ENCODE assay signal across 8 mouse cellular contexts in genomic region chr7:66309240-66309949, GRCm38 (mm10). TPM values are rescaled to one million over a fixed set of nuclear protein-coding genes. Genes with fewer than 3 reads are reported as not detected.
DNase-seq lines count a peak whose midpoint lies in the region; ATAC-seq and TF ChIP-seq lines count a peak whose summit lies in the region.

No protein-coding gene starts in this region.

- TF ChIP-seq EP300 in heart, postnatal 0 days (IDR thresholded peaks at IDR 0.05; ENCODE audit: low read depth): no peak

- H3K4me1 ChIP-seq in G1E (ENCODE audit: insufficient read depth, low read depth, low read length): peaks cover under 1% of the 10 kb centered on the region; the same call in 1 of the 2 replicates
- peaks cover 9% of the 10 kb centered on the region for H3K4me1 ChIP-seq in heart, postnatal 0 days (ENCODE audit: control insufficient read depth, insufficient read depth)
- peaks cover 61% of the 10 kb centered on the region for H3K4me1 ChIP-seq in lung, embryonic 15.5 days
- H3K4me1 ChIP-seq in midbrain, embryonic 10.5 days: no peaks in the 10 kb centered on the region
- no peaks in the 10 kb centered on the region for H3K4me1 ChIP-seq in forebrain, embryonic 16.5 days (replicated peaks; ENCODE audit: control insufficient read depth, insufficient read depth, low read length)

- intact Hi-C loops in left cerebral cortex, adult 2 months (cut with DNase I): loop anchor here (1.0 kb wide), 1 partner anchor 79 kb away; the partner anchor contains the start of gene Lrrk1

- H3K27ac ChIP-seq in heart, postnatal 0 days (ENCODE audit: low read depth): peak overlapping the region; percentile 63
- peak overlapping the region; percentile 33 for H3K27ac ChIP-seq in lung, embryonic 15.5 days
- H3K27ac ChIP-seq in midbrain, embryonic 10.5 days (replicated peaks): no peak overlapping the region
- no peak overlapping the region for H3K27ac ChIP-seq in left cerebral cortex, adult 2 months
- no peak overlapping the region for H3K27ac ChIP-seq in forebrain, embryonic 16.5 days (ENCODE audit: low read length)

- ATAC-seq in G1E (ENCODE audit: extremely low read depth, insufficient number of reproducible peaks, low FRiP score, poor library complexity, severe bottlenecking): no peak
- ATAC-seq in heart, postnatal 0 days (ENCODE audit: insufficient read depth, low read depth): peak; percentile 48
- ATAC-seq in lung, embryonic 15.5 days (ENCODE audit: borderline replicate concordance, extremely low read depth, low FRiP score, low TSS enrichment): no peak; the same call in 1 of the 2 replicates
- ATAC-seq in forebrain, embryonic 16.5 days: no peak

- H3K4me2 ChIP-seq in heart, postnatal 0 days (ENCODE audit: low read depth, low read length): no peak overlapping the region; the same call in 1 of the 2 replicates
- H3K4me2 ChIP-seq in lung, embryonic 15.5 days: no peak overlapping the region
- H3K4me2 ChIP-seq in forebrain, embryonic 16.5 days (ENCODE audit: low read length): no peak overlapping the region

- no peak overlapping the region for H3K9ac ChIP-seq in heart, postnatal 0 days (replicated peaks; ENCODE audit: low read depth, low read length)
- no peak overlapping the region for H3K9ac ChIP-seq in lung, embryonic 15.5 days
- no peak overlapping the region for H3K9ac ChIP-seq in forebrain, embryonic 16.5 days (replicated peaks; ENCODE audit: low read depth, low read length)

- 23% methylated on average over 5 of the region's 5 CpGs for WGBS in heart, postnatal 0 days
- WGBS in lung, embryonic 15.5 days: 20% methylated on average over 5 of the region's 5 CpGs
- 80% methylated on average over 5 of the region's 5 CpGs for WGBS in midbrain, embryonic 10.5 days
- whole genome bisulfite sequencing in forebrain, embryonic 16.5 days: 83% methylated on average over 5 of the region's 5 CpGs

- peak; percentile 0 for DNase-seq in G1E (ENCODE audit: low spot score)
- peak; percentile 68 for DNase-seq in Muller cell, postnatal 12 days (ENCODE audit: inconsistent ontology term)
- peak; percentile 20 for DNase-seq in heart, postnatal 0 days (ENCODE audit: low spot score)
- DNase-seq in right cerebral cortex, adult 18-20 months: no peak
- no peak for DNase-seq in midbrain, embryonic 10.5 days (ENCODE audit: low spot score)
- no peak for DNase-seq in left cerebral cortex, adult 2 months (ENCODE audit: extremely low spot score in 1 of 2, low spot score in 2 of 2)

- H3K9me3 ChIP-seq in G1E (replicated peaks): no peaks in the 10 kb centered on the region
- no peaks in the 10 kb centered on the region for H3K9me3 ChIP-seq in heart, postnatal 0 days (replicated peaks; ENCODE audit: control insufficient read depth, low read length)
- no peaks in the 10 kb centered on the region for H3K9me3 ChIP-seq in lung, embryonic 15.5 days
- no peaks in the 10 kb centered on the region for H3K9me3 ChIP-seq in midbrain, embryonic 10.5 days (replicated peaks)
- H3K9me3 ChIP-seq in forebrain, embryonic 16.5 days (ENCODE audit: control insufficient read depth, low read length): no peaks in the 10 kb centered on the region

- no peak for TF ChIP-seq CTCF in G1E (IDR thresholded peaks at IDR 0.05; ENCODE audit: low read depth, low read length)
- TF ChIP-seq CTCF in heart, postnatal 0 days (IDR thresholded peaks at IDR 0.05; ENCODE audit: low read depth): no peak
- no peak for TF ChIP-seq CTCF in left cerebral cortex, adult 2 months (IDR thresholded peaks at IDR 0.05)

- no peak overlapping the region for H3K4me3 ChIP-seq in G1E (ENCODE audit: low read depth, low read length)
- no peak overlapping the region for H3K4me3 ChIP-seq in heart, postnatal 0 days (ENCODE audit: low read depth, low read length)
- no peak overlapping the region for H3K4me3 ChIP-seq in lung, embryonic 15.5 days
- no peak overlapping the region for H3K4me3 ChIP-seq in midbrain, embryonic 10.5 days
- no peak overlapping the region for H3K4me3 ChIP-seq in left cerebral cortex, adult 2 months
- no peak overlapping the region for H3K4me3 ChIP-seq in forebrain, embryonic 16.5 days (replicated peaks; ENCODE audit: low read length)

- H3K36me3 ChIP-seq in G1E (replicated peaks): no peaks in the 10 kb centered on the region
- H3K36me3 ChIP-seq in heart, postnatal 0 days (replicated peaks; ENCODE audit: control insufficient read depth, insufficient read depth, low read length): peaks cover 18% of the 10 kb centered on the region
- peaks cover 5% of the 10 kb centered on the region for H3K36me3 ChIP-seq in lung, embryonic 15.5 days
- H3K36me3 ChIP-seq in midbrain, embryonic 10.5 days: no peaks in the 10 kb centered on the region
- H3K36me3 ChIP-seq in forebrain, embryonic 16.5 days (ENCODE audit: control insufficient read depth, insufficient read depth): no peaks in the 10 kb centered on the region

- H3K27me3 ChIP-seq in G1E (ENCODE audit: insufficient read depth, low read length): peaks cover 29% of the 10 kb centered on the region
- H3K27me3 ChIP-seq in heart, postnatal 0 days (ENCODE audit: control insufficient read depth, insufficient read depth, low read length): no peaks in the 10 kb centered on the region
- H3K27me3 ChIP-seq in lung, embryonic 15.5 days: no peaks in the 10 kb centered on the region
- H3K27me3 ChIP-seq in midbrain, embryonic 10.5 days (ENCODE audit: low read depth, poor library complexity, severe bottlenecking): no peaks in the 10 kb centered on the region
- no peaks in the 10 kb centered on the region for H3K27me3 ChIP-seq in forebrain, embryonic 16.5 days (replicated peaks; ENCODE audit: control insufficient read depth, insufficient read depth, low read length)

RNA-seq across cellular contexts. Expression of gene Gm10974, which starts 56.3 kb away (rescaled TPM):
- total RNA-seq in G1E (2014; fragmentation: Nextera tagmentation) (not detected in 2 replicates), G1E (2017) (not detected in 2 replicates)
- polyA plus RNA-seq in G1E (2012): not detected in 2 replicates
- not detected in 2 replicates for total RNA-seq in heart, postnatal 0 days (2014; rRNA removed; ENCODE audit: low replicate concordance)
- not detected in 2 replicates for polyA plus RNA-seq in heart, postnatal 0 days (2015; fragmentation: Nextera tagmentation; extraction: Ambion mirVana)
- not detected in 2 replicates for polyA plus RNA-seq in lung, embryonic 15.5 days (2015; fragmentation: Nextera tagmentation; extraction: Ambion mirVana)
- polyA plus RNA-seq in midbrain, embryonic 10.5 days (2016; fragmentation: Nextera tagmentation; extraction: Ambion mirVana): not detected in 2 replicates
- not detected for total RNA-seq in left cerebral cortex, adult 2 months (2021)
- polyA plus RNA-seq in forebrain, embryonic 16.5 days (2015; fragmentation: Nextera tagmentation; extraction: Ambion mirVana): not detected in 2 replicates

Comparison
In these comparisons a context has a peak if more than half of its experiments do, and no peak if none do; other contexts are left out.
1. DNase-seq: peak in G1E (single experiment), Muller cell, postnatal 12 days (single experiment) and heart, postnatal 0 days (single experiment); none in right cerebral cortex, adult 18-20 months (single experiment), midbrain, embryonic 10.5 days (single experiment) and left cerebral cortex, adult 2 months (0 of 2).
2. H3K27ac ChIP-seq: peak in heart, postnatal 0 days (single experiment) and lung, embryonic 15.5 days (single experiment); none in midbrain, embryonic 10.5 days (single experiment), left cerebral cortex, adult 2 months (single experiment) and forebrain, embryonic 16.5 days (single experiment).